Mouse (Mus musculus): ENCODE results near the gene Rpl10l. TPM values are rescaled to one million over a fixed set of nuclear protein-coding genes. Genes with fewer than 3 reads are reported as not detected.

The Rpl10l gene
- polyA plus RNA-seq (2016; fragmentation: Nextera tagmentation; extraction: Ambion mirVana), result not detected in 2 replicates

DNA sequence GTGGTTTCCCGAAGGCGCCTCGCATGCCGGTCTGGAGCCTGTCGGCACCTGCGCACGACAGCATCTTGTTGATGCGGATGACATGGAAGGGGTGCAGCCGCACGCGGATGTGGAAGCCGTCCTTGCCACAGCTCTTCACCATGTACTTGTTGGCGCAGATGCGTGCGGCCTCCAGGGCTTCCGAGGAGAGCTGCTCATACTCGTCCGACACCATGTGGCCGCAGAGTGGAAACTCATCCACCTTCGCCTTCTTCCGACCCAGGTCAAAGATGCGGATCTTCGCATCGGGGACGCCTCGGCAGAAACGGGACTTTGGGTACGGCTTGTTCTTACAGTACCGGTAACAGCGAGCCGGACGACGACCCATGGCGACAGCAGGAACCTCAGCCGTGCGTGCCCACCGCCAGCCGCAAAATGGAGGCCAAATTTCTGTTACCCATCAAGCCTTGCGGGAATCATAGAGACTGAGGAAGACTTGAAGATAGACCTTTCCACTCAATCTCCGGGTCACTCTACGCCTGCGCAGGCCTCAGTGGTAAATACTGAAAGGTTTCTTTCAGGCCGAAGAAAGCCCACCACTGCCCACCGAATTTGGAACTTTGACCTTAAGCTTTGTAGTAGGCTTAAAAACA lies at the start of gene Rpl10l:
Gene Rpl10l, minus strand, starts transcription at position 411 of the 632 bp plus-strand sequence.
- Histone ChIP-seq H3K4me2 (replicated peaks) (no peak within 1 kb of the TSS), H3K27ac (no peak within 1 kb of the TSS), H3K9me3 (replicated peaks) (peaks cover 10% of the 10 kb centered on the region), H3K27me3 (no peaks in the 10 kb centered on the region), H3K4me1 (no peaks in the 10 kb centered on the region), H3K36me3 (no peaks in the 10 kb centered on the region), H3K9ac (no peak within 1 kb of the TSS), H3K4me3 (no peak within 1 kb of the TSS)
- ATAC-seq (ENCODE audit: low FRiP score), result no peak
- WGBS, result 96% methylated on average over 44 of the region's 44 CpGs

DNA sequence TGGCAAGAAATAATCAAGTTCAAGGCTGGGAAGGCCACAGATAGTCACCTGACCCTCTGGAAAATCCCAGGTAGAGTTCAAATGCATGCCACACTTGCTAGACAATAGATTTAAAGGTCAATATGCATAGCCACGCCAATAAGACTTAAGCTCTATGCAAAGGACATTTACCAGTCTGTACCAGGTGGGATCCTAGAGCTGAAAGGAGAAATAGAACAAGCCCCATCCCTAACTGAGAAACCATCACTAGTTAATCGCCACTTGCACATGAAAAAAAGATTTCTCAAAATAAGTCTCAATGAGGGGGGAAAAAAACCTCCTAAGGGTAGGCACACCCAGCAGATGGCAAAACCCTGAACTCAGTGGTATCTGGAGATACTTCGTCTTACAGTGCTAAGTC lies 8.3 kb downstream of the Rpl10l start:
- Histone ChIP-seq H3K27ac (no peak overlapping the region), H3K4me3 (no peak overlapping the region), H3K36me3 (no peaks in the 10 kb centered on the region), H3K4me1 (no peaks in the 10 kb centered on the region), H3K27me3 (no peaks in the 10 kb centered on the region), H3K4me2 (replicated peaks) (no peak overlapping the region), H3K9ac (no peak overlapping the region), H3K9me3 (replicated peaks) (no peaks in the 10 kb centered on the region)
- WGBS, result 85% methylated on average over 3 of the region's 3 CpGs
- ATAC-seq (ENCODE audit: low FRiP score), result no peak

DNA sequence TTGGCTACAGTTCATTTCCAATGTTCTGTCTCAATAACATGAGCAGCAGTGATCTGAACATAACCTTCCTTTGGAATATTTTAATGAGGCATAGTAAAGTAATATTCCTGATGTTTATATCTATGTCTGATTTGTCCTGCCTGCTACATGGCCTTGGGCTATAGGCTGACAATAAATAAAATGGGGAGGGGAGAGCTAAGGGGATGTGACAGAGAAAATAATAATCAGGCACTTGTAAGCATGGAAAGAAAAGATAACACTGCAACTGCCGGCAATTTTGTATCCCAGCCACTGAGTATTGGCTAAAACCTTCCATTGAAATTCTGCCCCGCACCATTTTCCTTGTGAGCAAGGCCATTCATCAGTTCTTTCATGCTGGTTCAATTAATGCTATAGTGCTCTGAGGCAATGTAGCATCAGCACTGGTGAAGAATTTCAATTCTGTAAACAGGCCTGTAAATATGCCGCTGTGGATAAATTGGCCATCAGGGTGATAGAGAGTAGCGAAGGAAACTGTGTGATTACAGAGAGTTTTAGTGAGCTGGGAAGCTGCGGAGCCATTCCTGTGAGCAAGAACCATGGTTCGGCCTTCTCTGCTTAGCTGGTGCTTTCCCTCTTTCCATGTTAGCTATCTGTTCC lies 38.6 kb downstream of the Rpl10l start:
- H3K27ac ChIP-seq, result no peak overlapping the region
- WGBS, result 71% methylated on average over 6 of the region's 6 CpGs

DNA sequence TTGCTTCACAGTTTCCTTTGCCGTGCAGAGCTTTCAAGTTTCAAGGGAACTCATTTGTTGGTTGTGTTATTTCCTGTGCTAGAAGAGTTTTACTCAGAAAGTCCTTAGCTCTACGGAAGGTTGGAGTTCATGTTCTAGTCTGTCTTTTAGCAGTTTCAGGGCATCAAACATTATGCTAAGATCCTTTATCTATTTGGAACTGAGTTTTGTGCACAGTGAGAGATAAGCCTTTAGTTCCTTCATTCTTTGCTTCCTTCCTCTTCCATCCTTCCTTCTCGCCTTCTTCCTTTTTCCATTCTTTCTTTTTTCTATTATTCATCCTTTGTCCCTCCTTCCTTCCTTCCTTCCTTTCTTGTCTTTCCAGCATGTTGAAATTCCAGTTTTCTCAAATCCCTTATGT lies 50.0 kb downstream of the Rpl10l start:
- WGBS, result 83% methylated on average over 3 of the region's 3 CpGs
- Histone ChIP-seq H3K4me1 (no peaks in the 10 kb centered on the region), H3K27ac (no peak overlapping the region), H3K9ac (no peak overlapping the region), H3K4me3 (no peak overlapping the region), H3K27me3 (no peaks in the 10 kb centered on the region), H3K4me2 (replicated peaks) (no peak overlapping the region), H3K36me3 (no peaks in the 10 kb centered on the region), H3K9me3 (replicated peaks) (no peaks in the 10 kb centered on the region)
- no peak for ATAC-seq (ENCODE audit: low FRiP score)

More for the DNA sequence above, 38.6 kb downstream of the Rpl10l start:
- no peaks in the 10 kb centered on the region for H3K36me3 ChIP-seq
- no peaks in the 10 kb centered on the region for H3K9me3 ChIP-seq (replicated peaks)
- H3K9ac ChIP-seq, result no peak overlapping the region
- no peaks in the 10 kb centered on the region for H3K27me3 ChIP-seq
- no peak overlapping the region for H3K4me3 ChIP-seq
- no peak for ATAC-seq (ENCODE audit: low FRiP score)
- H3K4me2 ChIP-seq (replicated peaks), result no peak overlapping the region
- H3K4me1 ChIP-seq, result no peaks in the 10 kb centered on the region

All from hindbrain, embryonic 12.5 days (tissue).